Mouse (Mus musculus): ENCODE measurements at regions not wholly inside any gene's neighbourhood (a gene's known extent, or its start where the extent isn't known, plus 50 kb on each side); places are given as distances from the start of the nearest gene placed in this dataset.

GRCm38 (mm10) chr8:97942921-97943320 lies 1473.3 kb downstream of the Cdh8 start:
- Histone ChIP-seq H3K27me3 (no peaks in the 10 kb centered on the region), H3K9ac (no peak overlapping the region), H3K36me3 (no peaks in the 10 kb centered on the region), H3K4me2 (no peak overlapping the region), H3K9me3 (no peaks in the 10 kb centered on the region), H3K27ac (replicated peaks) (no peak overlapping the region), H3K4me3 (no peak overlapping the region), H3K4me1 (replicated peaks) (no peaks in the 10 kb centered on the region)
- no peak for ATAC-seq (ENCODE audit: low FRiP score, low read depth)
- WGBS, result 28% methylated on average over 2 of the region's 2 CpGs

GRCm38 (mm10) chr8:97936836-97937235 lies 1479.4 kb downstream of the Cdh8 start:
- ATAC-seq (ENCODE audit: low FRiP score, low read depth), result peak; percentile 61; the same call in 1 of the 2 replicates
- Histone ChIP-seq H3K4me2 (no peak overlapping the region), H3K4me1 (replicated peaks) (no peaks in the 10 kb centered on the region), H3K27ac (replicated peaks) (no peak overlapping the region), H3K36me3 (no peaks in the 10 kb centered on the region), H3K4me3 (no peak overlapping the region), H3K9ac (no peak overlapping the region), H3K9me3 (no peaks in the 10 kb centered on the region), H3K27me3 (no peaks in the 10 kb centered on the region)
- WGBS, result 63% methylated on average over 3 of the region's 3 CpGs
